Mouse (Mus musculus) spleen, adult 2 months (tissue): ENCODE measurements around the gene Cltc. TPM values are rescaled to one million over a fixed set of nuclear protein-coding genes. Genes with fewer than 3 reads are reported as not detected.

Source experiments
- DNase-seq, 2 experiments: peaks; one replicate each; pipeline versions ENCODE4 v3.0.0 to v3.0.0-alpha.2; 2012 to 2021; ENCODE audit warnings: low spot score in 2 of 2, low read depth in 1 of 2
- H3K27ac ChIP-seq: fragments of 200-500 bp; 2 replicates; pipeline ENCODE4 v1.5.1; 2012; ENCODE audit warnings: low read length, inconsistent platforms; ENCODE audit not compliant: insufficient read depth
- H3K27me3 ChIP-seq: fragments of 200-500 bp; 2 replicates; pipeline ENCODE4 v1.6.1; 2012; ENCODE audit warnings: mild to moderate bottlenecking, moderate library complexity, low read length, inconsistent platforms; ENCODE audit not compliant: control insufficient read depth, insufficient read depth
- H3K36me3 ChIP-seq: fragments of 200-500 bp; 2 replicates; pipeline ENCODE4 v1.6.1; 2012; ENCODE audit warnings: mild to moderate bottlenecking, low read length, inconsistent platforms; ENCODE audit not compliant: control insufficient read depth, insufficient read depth
- H3K4me1 ChIP-seq: fragments of 200-500 bp; 2 replicates; pipeline ENCODE4 v1.6.1; 2011; ENCODE audit warnings: inconsistent platforms; ENCODE audit not compliant: control insufficient read depth, insufficient read depth, insufficient read length
- H3K4me3 ChIP-seq: fragments of 200-500 bp; 2 replicates; pipeline ENCODE4 v1.5.1; 2011; ENCODE audit warnings: mild to moderate bottlenecking, inconsistent platforms; ENCODE audit not compliant: insufficient read depth, insufficient read length; ENCODE audit errors: extremely low read depth
- CTCF ChIP-seq: fragments of 200-500 bp; IDR thresholded peaks from 2 replicates; pipeline ENCODE4 v1.5.1; 2011; ENCODE audit warnings: mild to moderate bottlenecking, inconsistent platforms; ENCODE audit not compliant: insufficient read depth, insufficient read length, insufficient replicate concordance; ENCODE audit errors: extremely low read depth
- POLR2A ChIP-seq: fragments of 200-500 bp; IDR thresholded peaks from 2 replicates; pipeline ENCODE4 v1.6.1; 2011; ENCODE audit warnings: low read depth, low read length, inconsistent platforms
- WGBS: fragments of 180-500 bp; shearing (Covaris S2); methylation state at CpG from one replicate; pipeline ENCODE4 v1.1.7; 2018; 5-methylcytosine and 5-hydroxymethylcytosine counted together
- polyA plus RNA-seq: library from polyadenylated mRNA; depleted of rRNA; stranded (reverse); fragments of >200 nt; gene quantifications from 2 replicates; pipeline ENCODE4 v1.2.3, GENCODE M21; 2012

Cltc gene
- polyA plus RNA-seq, 1 experiment, result 50.4 TPM

DNA sequence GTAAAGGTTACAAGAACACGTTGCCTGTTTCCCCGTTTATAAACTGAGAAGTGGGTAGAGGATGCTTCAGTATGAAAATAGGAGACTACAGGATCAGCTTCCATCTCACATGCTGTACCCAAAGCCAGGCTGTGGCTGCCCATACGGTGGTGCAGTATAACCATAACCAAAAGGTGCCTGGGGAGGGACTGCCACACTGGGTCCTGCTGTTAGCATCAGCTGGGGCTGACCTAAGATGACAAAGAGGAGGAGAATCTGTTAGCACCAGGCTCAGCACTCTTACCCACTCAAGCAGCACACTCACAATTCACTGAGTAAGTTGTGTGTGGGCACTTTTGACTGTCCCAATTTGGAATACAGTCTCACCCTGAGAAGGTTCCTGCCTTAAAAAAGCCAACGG lies 61.9 kb downstream of the Cltc start:
- peaks cover 46% of the 10 kb centered on the region for H3K36me3 ChIP-seq
- no peak overlapping the region for H3K27ac ChIP-seq
- no peak for DNase-seq
- no peaks in the 10 kb centered on the region for H3K4me1 ChIP-seq
- no peak for TF ChIP-seq CTCF
- TF ChIP-seq POLR2A, result no peak
- WGBS, result 91% methylated on average over 4 of the region's 4 CpGs
- H3K27me3 ChIP-seq, result no peaks in the 10 kb centered on the region
- H3K4me3 ChIP-seq, result no peak overlapping the region

DNA sequence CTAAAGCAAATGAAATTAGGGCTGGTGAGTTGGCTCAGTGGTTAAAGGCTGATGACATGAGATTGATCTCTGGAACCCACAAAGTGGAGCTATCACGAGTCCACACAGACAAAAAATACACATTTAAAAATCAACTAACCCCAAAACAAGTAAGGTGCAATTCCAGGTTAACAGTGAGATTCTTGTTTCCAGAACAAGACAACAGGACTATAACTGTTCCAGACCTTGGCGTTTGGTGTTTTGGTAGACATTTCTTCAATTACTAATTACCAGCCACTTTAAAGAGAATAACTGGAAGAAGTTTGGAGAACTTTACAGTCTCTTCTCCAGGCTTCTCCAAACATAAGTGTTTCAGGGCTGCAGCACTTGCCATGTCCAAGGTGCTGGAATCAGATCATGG lies 64.8 kb downstream of the Cltc start:
- no peaks in the 10 kb centered on the region for H3K27me3 ChIP-seq
- H3K27ac ChIP-seq, result no peak overlapping the region
- TF ChIP-seq POLR2A (no peak), CTCF (no peak)
- H3K4me3 ChIP-seq, result no peak overlapping the region
- peaks cover 34% of the 10 kb centered on the region for H3K36me3 ChIP-seq
- 84% methylated on average over 2 of the region's 2 CpGs for WGBS
- DNase-seq, result no peak
- H3K4me1 ChIP-seq, result no peaks in the 10 kb centered on the region

DNA sequence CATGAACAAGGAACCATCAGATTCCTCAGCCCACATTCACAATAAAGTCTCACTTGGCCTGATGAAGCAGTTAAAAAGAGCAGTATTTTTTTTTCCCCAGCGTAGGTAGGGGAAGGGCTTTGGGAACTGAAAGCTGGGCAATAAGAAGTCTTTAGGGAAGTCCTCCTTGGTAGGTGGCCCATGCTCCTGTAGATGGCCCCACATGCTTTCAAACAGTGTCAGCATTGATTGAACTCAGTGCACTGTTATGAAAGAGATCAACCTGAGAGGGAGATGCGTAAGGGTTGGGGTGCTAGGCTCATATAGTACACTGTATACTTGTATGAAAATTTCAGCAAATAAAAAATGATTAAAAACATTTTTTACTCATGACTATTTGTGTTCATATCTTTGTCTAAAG lies 65.4 kb downstream of the Cltc start:
- Histone ChIP-seq H3K36me3 (peaks cover 30% of the 10 kb centered on the region), H3K4me1 (no peaks in the 10 kb centered on the region), H3K27me3 (no peaks in the 10 kb centered on the region), H3K27ac (no peak overlapping the region), H3K4me3 (no peak overlapping the region)
- 63% methylated on average over 2 of the region's 2 CpGs for WGBS
- no peak for TF ChIP-seq POLR2A
- TF ChIP-seq CTCF, result no peak
- DNase-seq, result peak in 1 of 2 experiments; percentile 19

DNA sequence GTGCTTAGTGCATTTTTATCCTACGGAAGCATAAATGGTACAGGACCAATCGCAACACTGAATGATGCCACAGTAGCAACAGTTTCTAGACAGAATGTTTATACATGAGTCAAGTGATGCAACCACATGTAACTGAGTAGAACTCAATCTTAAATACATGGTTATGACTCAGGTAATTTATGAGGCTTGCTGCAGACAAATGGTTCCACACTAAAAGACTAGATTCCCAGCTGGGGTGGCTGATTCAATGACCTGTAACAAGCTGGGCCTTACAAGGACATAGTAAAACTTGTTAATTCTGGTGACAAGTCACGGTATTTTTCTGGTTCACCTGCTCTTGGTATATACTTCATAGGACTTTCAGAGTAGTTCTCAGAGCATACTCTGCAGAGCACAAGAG lies 65.9 kb downstream of the Cltc start:
- no peak overlapping the region for H3K27ac ChIP-seq
- H3K27me3 ChIP-seq, result no peaks in the 10 kb centered on the region

DNA sequence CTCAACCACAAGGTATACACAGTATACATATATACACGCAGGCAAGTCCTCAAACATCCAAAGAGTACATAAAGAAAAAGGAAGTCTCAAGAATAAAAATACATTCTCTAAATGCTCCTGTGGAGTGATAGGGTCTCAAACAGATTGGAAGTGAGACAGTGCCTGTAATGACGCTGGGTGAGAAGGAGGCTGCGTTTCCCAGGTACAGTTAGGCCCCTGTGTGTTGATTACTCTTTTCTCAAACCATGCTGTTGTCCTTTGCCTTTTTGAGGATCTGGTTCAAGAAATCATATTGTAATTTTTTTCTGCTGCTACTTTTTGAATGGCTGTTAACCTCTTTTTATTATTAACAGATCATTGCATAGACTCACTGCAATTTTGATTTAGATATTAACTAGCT lies 67.0 kb downstream of the Cltc start:
- Histone ChIP-seq H3K27me3 (no peaks in the 10 kb centered on the region), H3K4me1 (no peaks in the 10 kb centered on the region; the same call in 1 of the 2 replicates), H3K36me3 (peaks cover 22% of the 10 kb centered on the region), H3K27ac (no peak overlapping the region), H3K4me3 (no peak overlapping the region)
- DNase-seq, result no peak
- no peak for TF ChIP-seq CTCF
- no peak for TF ChIP-seq POLR2A
- 95% methylated on average over 3 of the region's 3 CpGs for WGBS

More for the DNA sequence above, 65.9 kb downstream of the Cltc start:
- H3K4me3 ChIP-seq, result no peak overlapping the region
- H3K36me3 ChIP-seq, result peaks cover 26% of the 10 kb centered on the region
- no peak for TF ChIP-seq CTCF
- no peaks in the 10 kb centered on the region for H3K4me1 ChIP-seq
- 96% methylated on average over 3 of the region's 3 CpGs for WGBS
- DNase-seq, result no peak

DNA sequence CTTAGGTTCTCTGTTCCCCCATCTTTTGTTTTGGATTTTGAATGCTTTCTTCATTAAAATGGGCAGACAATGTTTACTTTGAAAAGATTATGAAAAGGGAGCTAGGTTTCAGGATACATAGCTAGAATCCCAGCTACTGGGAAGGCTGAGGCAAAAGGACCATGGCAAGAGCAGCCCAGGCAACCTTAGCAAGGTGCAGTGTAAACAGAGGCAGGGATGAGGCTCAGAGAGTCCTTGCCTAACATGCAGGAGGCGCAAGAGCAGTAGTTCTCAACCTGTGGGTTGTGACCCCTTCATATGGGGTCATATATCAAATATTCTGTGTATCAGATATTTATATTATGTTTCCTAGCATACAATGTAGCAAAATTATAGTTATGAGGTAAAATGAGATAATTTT lies 72.0 kb downstream of the Cltc start:
- DNase-seq, result no peak
- Histone ChIP-seq H3K4me3 (no peak overlapping the region), H3K4me1 (peaks cover 3% of the 10 kb centered on the region; the same call in 1 of the 2 replicates), H3K27ac (no peak overlapping the region), H3K36me3 (peaks cover 6% of the 10 kb centered on the region; the same call in 1 of the 2 replicates), H3K27me3 (no peaks in the 10 kb centered on the region)
- 95% methylated on average over 1 of the region's 1 CpGs for WGBS
- TF ChIP-seq POLR2A (no peak), CTCF (no peak)

DNA sequence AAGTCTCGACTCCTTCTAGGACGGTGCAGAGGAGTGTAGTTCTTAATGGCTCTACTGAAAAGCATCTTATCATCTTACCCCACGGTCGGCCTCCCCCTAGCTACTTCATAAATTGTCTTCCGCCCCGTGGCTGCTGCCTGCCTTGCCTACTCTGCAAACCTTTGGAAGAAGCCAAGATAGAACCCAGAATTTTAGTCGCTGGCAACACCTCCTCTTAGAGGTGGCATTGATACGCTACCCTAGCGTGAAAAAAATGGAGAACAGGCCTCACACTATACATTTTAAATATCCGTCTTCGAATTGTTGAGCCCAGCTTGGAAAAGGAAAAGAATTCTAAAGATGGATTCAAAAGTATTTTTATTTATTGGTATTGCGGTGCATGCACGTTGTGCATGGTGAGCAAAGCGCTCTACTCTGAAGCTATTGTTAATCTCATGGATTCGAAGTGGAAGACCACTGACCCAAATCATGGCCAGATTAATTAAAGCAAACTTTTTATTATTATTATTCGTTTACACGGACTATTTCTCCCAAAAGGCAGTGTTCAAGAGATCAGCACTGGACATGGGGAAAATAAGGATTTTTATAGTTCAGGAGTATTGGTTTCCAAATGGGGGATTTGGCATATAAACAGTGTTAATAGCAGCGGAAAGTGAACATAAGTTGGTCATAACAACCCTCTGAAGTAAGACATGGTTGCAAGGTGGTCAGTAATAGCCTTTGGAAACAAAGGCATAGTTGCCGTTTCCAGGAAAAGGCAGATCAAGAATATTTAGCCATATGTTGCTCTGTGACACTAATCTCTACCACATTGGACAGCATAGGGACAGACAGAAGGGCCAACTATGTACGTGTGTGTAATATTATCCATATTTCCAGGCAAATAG lies 73.0 kb downstream of the Cltc start:
- Histone ChIP-seq H3K27ac (peak overlapping the region; percentile 79), H3K36me3 (0 out of 2 replicates have a peak, but pooled peaks cover 3% of the 10 kb centered on the region), H3K4me3 (peak overlapping the region; percentile 81), H3K27me3 (no peaks in the 10 kb centered on the region), H3K4me1 (peaks cover 3% of the 10 kb centered on the region; the same call in 1 of the 2 replicates)
- 7% methylated on average over 20 of the region's 20 CpGs for WGBS
- DNase-seq, result no peak
- no peak for TF ChIP-seq CTCF
- TF ChIP-seq POLR2A, result no peak
